11 mouse cellular contexts compared by ENCODE assay signal in genomic region chr4:152266236-152266895, GRCm38 (mm10). TPM values are rescaled to one million over a fixed set of nuclear protein-coding genes. Genes with fewer than 3 reads are reported as not detected.
DNase-seq lines count a peak whose midpoint lies in the region; ATAC-seq and TF ChIP-seq lines count a peak whose summit lies in the region.
"Had no signal": no experiment of that assay in that cellular context is flagged by ENCODE, and none has a peak within 500 bp of the region (broad histone marks: within the 10 kb centered on the region; RNA-seq: fewer than 3 reads in every experiment).

No protein-coding gene starts in this region.

- H3K36me3 ChIP-seq in forebrain, postnatal 0 days (ENCODE audit: insufficient read depth): peaks cover 13% of the 10 kb centered on the region; the same call in 1 of the 2 replicates
- H3K36me3 ChIP-seq in kidney, embryonic 15.5 days: no peaks in the 10 kb centered on the region
- H3K36me3 ChIP-seq: midbrain, embryonic 12.5 days had no signal

- H3K4me3 ChIP-seq in lung, adult 2 months (replicated peaks; ENCODE audit: extremely low read depth, low read depth, low read length): no peak overlapping the region
- no peak overlapping the region for H3K4me3 ChIP-seq in forebrain, postnatal 0 days (ENCODE audit: low read depth, low read length)
- no peak overlapping the region for H3K4me3 ChIP-seq in kidney, embryonic 15.5 days (replicated peaks)
- H3K4me3 ChIP-seq: midbrain, embryonic 12.5 days had no signal

- H3K27ac ChIP-seq in forebrain, postnatal 0 days (ENCODE audit: low read depth, low read length): peak overlapping the region; percentile 15; the same call in 1 of the 2 replicates
- no peak overlapping the region for H3K27ac ChIP-seq in kidney, embryonic 15.5 days
- H3K27ac ChIP-seq: midbrain, embryonic 12.5 days had no signal

- H3K9me3 ChIP-seq in forebrain, postnatal 0 days (ENCODE audit: low read length): no peaks in the 10 kb centered on the region
- H3K9me3 ChIP-seq in kidney, embryonic 15.5 days (replicated peaks): no peaks in the 10 kb centered on the region
- H3K9me3 ChIP-seq: midbrain, embryonic 12.5 days had no signal

- H3K9ac ChIP-seq in forebrain, postnatal 0 days: no peak overlapping the region
- no peak overlapping the region for H3K9ac ChIP-seq in kidney, embryonic 15.5 days
- H3K9ac ChIP-seq: midbrain, embryonic 12.5 days had no signal

- no peak overlapping the region for H3K4me2 ChIP-seq in forebrain, postnatal 0 days (ENCODE audit: low read depth)
- no peak overlapping the region for H3K4me2 ChIP-seq in kidney, embryonic 15.5 days
- H3K4me2 ChIP-seq: midbrain, embryonic 12.5 days had no signal

- no peak for ATAC-seq in cerebellum, adult (ENCODE audit: insufficient number of reproducible peaks, low FRiP score, low TSS enrichment)
- ATAC-seq in forebrain, postnatal 0 days: peak; percentile 50; the same call in 1 of the 2 replicates
- ATAC-seq in kidney, embryonic 15.5 days (replicated peaks; ENCODE audit: low FRiP score): no peak
- ATAC-seq: intestine, postnatal 0 days had no signal

- TF ChIP-seq CTCF in lung, adult 2 months (IDR thresholded peaks at IDR 0.05; ENCODE audit: insufficient read depth, low read length): no peak
- no peak for TF ChIP-seq CTCF in forebrain, postnatal 0 days (IDR thresholded peaks at IDR 0.05; ENCODE audit: low read depth)

- WGBS in lung, adult 2 months: 50% methylated on average over 10 of the region's 10 CpGs
- WGBS in forebrain, postnatal 0 days: 44% methylated on average over 10 of the region's 10 CpGs
- WGBS in kidney, embryonic 15.5 days: 52% methylated on average over 10 of the region's 10 CpGs

- no peaks in the 10 kb centered on the region for H3K27me3 ChIP-seq in forebrain, postnatal 0 days (ENCODE audit: insufficient read depth, low read length)
- no peaks in the 10 kb centered on the region for H3K27me3 ChIP-seq in kidney, embryonic 15.5 days

- DNase-seq in cerebellum, adult 11 months: peak; percentile 74
- DNase-seq in lung, postnatal 36 days: peak; percentile 20
- DNase-seq in lung, adult 2 months: no peak
- DNase-seq in forebrain, postnatal 0 days: peak; percentile 65
- peak; percentile 54 to 64 for DNase-seq in layer of hippocampus, postnatal 10 days (ENCODE audit: low spot score in 2 of 2)
- no peak for DNase-seq in kidney, adult 8-10 months

- no peak for TF ChIP-seq POLR2A in lung, adult 2 months (IDR thresholded peaks at IDR 0.05; ENCODE audit: borderline replicate concordance, extremely low read depth, low read depth, low read length)

- peaks cover 4% of the 10 kb centered on the region; the same call in 1 of the 2 replicates for H3K4me1 ChIP-seq in lung, adult 2 months (ENCODE audit: control insufficient read depth, insufficient read depth, low read length)
- peaks cover 3% of the 10 kb centered on the region; the same call in 1 of the 2 replicates for H3K4me1 ChIP-seq in forebrain, postnatal 0 days (ENCODE audit: insufficient read depth)
- H3K4me1 ChIP-seq in kidney, embryonic 15.5 days: peaks cover 45% of the 10 kb centered on the region

RNA-seq across cellular contexts. Expression of gene Gpr153, which starts 7.7 kb away (rescaled TPM):
- 40.0 and 45.6 TPM in 2 replicates for polyA plus RNA-seq in lung, adult 2 months (2012; rRNA removed)
- 53.3 and 71.4 TPM in 2 replicates for total RNA-seq in forebrain, postnatal 0 days (2014; rRNA removed)
- 8.2 and 11.4 TPM in 2 replicates for polyA plus RNA-seq in forebrain, postnatal 0 days (2015; fragmentation: Nextera tagmentation; extraction: Ambion mirVana)
- 10 to 100 TPM; 21.4 to 23.1 TPM for total RNA-seq in layer of hippocampus, postnatal 10 days (2021)
- 6.2 and 7.8 TPM in 2 replicates for polyA plus RNA-seq in kidney, embryonic 15.5 days (2015; fragmentation: Nextera tagmentation; extraction: Ambion mirVana)

RNA-seq across cellular contexts. Expression of gene Hes3, which starts 25.1 kb away (rescaled TPM):
- 0.09 TPM in 1 of 2 replicates, not detected in the other for polyA plus RNA-seq in lung, adult 2 months (2012; rRNA removed)
- 0.57 TPM in 1 of 2 replicates, not detected in the other for total RNA-seq in forebrain, postnatal 0 days (2014; rRNA removed)
- 0.13 TPM in 1 of 2 replicates, not detected in the other for polyA plus RNA-seq in forebrain, postnatal 0 days (2015; fragmentation: Nextera tagmentation; extraction: Ambion mirVana)
- not detected for total RNA-seq in layer of hippocampus, postnatal 10 days (2021)
- not detected in 2 replicates for polyA plus RNA-seq in kidney, embryonic 15.5 days (2015; fragmentation: Nextera tagmentation; extraction: Ambion mirVana)
- total RNA-seq: liver, adult 2 months had no signal
- polyA plus RNA-seq: intestine, postnatal 0 days; liver, adult 2 months had no signal

RNA-seq across cellular contexts. Expression of gene Icmt, which starts 30.7 kb away (rescaled TPM):
- 32.2 and 36.4 TPM in 2 replicates for polyA plus RNA-seq in lung, adult 2 months (2012; rRNA removed)
- total RNA-seq in forebrain, postnatal 0 days (2014; rRNA removed): 24.4 and 28.5 TPM in 2 replicates
- polyA plus RNA-seq in forebrain, postnatal 0 days (2015; fragmentation: Nextera tagmentation; extraction: Ambion mirVana): 9.8 and 12.7 TPM in 2 replicates
- 10 to 100 TPM; 27.9 to 33.9 TPM for total RNA-seq in layer of hippocampus, postnatal 10 days (2021)
- 22.3 and 28.7 TPM in 2 replicates for polyA plus RNA-seq in kidney, embryonic 15.5 days (2015; fragmentation: Nextera tagmentation; extraction: Ambion mirVana)

RNA-seq across cellular contexts. Expression of gene Rnf207, which starts 52.4 kb away (rescaled TPM):
- polyA plus RNA-seq in lung, adult 2 months (2012; rRNA removed): 5.8 and 5.9 TPM in 2 replicates
- 2.6 and 4.4 TPM in 2 replicates for total RNA-seq in forebrain, postnatal 0 days (2014; rRNA removed)
- 2.7 and 4.2 TPM in 2 replicates for polyA plus RNA-seq in forebrain, postnatal 0 days (2015; fragmentation: Nextera tagmentation; extraction: Ambion mirVana)
- 1 to 10 TPM; 3.1 to 4.0 TPM for total RNA-seq in layer of hippocampus, postnatal 10 days (2021)
- 1.5 and 2.1 TPM in 2 replicates for polyA plus RNA-seq in kidney, embryonic 15.5 days (2015; fragmentation: Nextera tagmentation; extraction: Ambion mirVana)
- total RNA-seq: liver, adult 2 months had no signal

RNA-seq across cellular contexts. Expression of gene Rpl22, which starts 59.2 kb away (rescaled TPM):
- 20.3 and 43.0 TPM in 2 replicates for polyA plus RNA-seq in lung, adult 2 months (2012; rRNA removed)
- total RNA-seq in forebrain, postnatal 0 days (2014; rRNA removed): 313 and 387 TPM in 2 replicates
- 176 and 212 TPM in 2 replicates for polyA plus RNA-seq in forebrain, postnatal 0 days (2015; fragmentation: Nextera tagmentation; extraction: Ambion mirVana)
- 100 to 1,000 TPM; 283 to 319 TPM for total RNA-seq in layer of hippocampus, postnatal 10 days (2021)
- 387 and 455 TPM in 2 replicates for polyA plus RNA-seq in kidney, embryonic 15.5 days (2015; fragmentation: Nextera tagmentation; extraction: Ambion mirVana)

Comparison
In these comparisons a context has a peak if more than half of its experiments do, and no peak if none do; other contexts are left out.
1. DNase-seq: peak in cerebellum, adult 11 months (single experiment), lung, postnatal 36 days (single experiment), forebrain, postnatal 0 days (single experiment) and layer of hippocampus, postnatal 10 days (2 of 2); none in lung, adult 2 months (single experiment) and kidney, adult 8-10 months (0 of 2).